Mouse (Mus musculus) midbrain, embryonic 14.5 days (tissue): ENCODE results near the gene Pogz. TPM values are rescaled to one million over a fixed set of nuclear protein-coding genes. Genes with fewer than 3 reads are reported as not detected.

Experiments
- ATAC-seq: fragments of 200-750 bp; cut with Nextera tagmentation; 2 replicates; pipeline ENCODE4 v1.8.0; 2017; ENCODE audit warnings: moderate number of reproducible peaks, moderate library complexity; ENCODE audit not compliant: low FRiP score, low TSS enrichment
- DNase-seq: peaks from one replicate; pipeline ENCODE4 v3.0.0-alpha.2; 2015
- H3K27ac ChIP-seq: fragments of 300-500 bp; sonication (generic); replicated peaks from 2 replicates; pipeline ENCODE4 v1.5.1; 2014; ENCODE audit warnings: mild to moderate bottlenecking, low read depth, low read length, moderate library complexity
- H3K27me3 ChIP-seq: fragments of 300-500 bp; sonication (generic); 2 replicates; pipeline ENCODE4 v1.6.1; 2014; ENCODE audit warnings: low read length, control low read depth, mixed read lengths; ENCODE audit not compliant: control insufficient read depth, insufficient read depth
- H3K36me3 ChIP-seq: fragments of 300-500 bp; sonication (generic); 2 replicates; pipeline ENCODE4 v1.6.1; 2014; ENCODE audit warnings: low read length, control low read depth; ENCODE audit not compliant: control insufficient read depth, insufficient read depth
- H3K4me1 ChIP-seq: fragments of 300-500 bp; sonication (generic); 2 replicates; pipeline ENCODE4 v1.6.1; 2014; ENCODE audit warnings: mild to moderate bottlenecking, antibody characterized with exemption, low read length, control low read depth; ENCODE audit not compliant: control insufficient read depth, insufficient read depth
- H3K4me2 ChIP-seq: fragments of 300-500 bp; sonication (generic); 2 replicates; pipeline ENCODE4 v1.6.1; 2014; ENCODE audit warnings: mild to moderate bottlenecking, low read length, moderate library complexity
- H3K4me3 ChIP-seq: fragments of 300-500 bp; sonication (generic); replicated peaks from 2 replicates; pipeline ENCODE4 v1.5.1; 2014; ENCODE audit warnings: low read depth, low read length
- H3K9ac ChIP-seq: fragments of 300-500 bp; sonication (generic); replicated peaks from 2 replicates; pipeline ENCODE4 v1.6.1; 2014; ENCODE audit warnings: mild to moderate bottlenecking, low read length, moderate library complexity
- H3K9me3 ChIP-seq: fragments of 300-500 bp; sonication (generic); 2 replicates; pipeline ENCODE4 v1.6.1; 2016; ENCODE audit warnings: low read length, control low read depth, mixed read lengths; ENCODE audit not compliant: control insufficient read depth
- WGBS: fragments of 180-500 bp; shearing (Covaris S2); extraction: QIAGEN DNeasy Blood & Tissue Kit; methylation state at CpG from one replicate; pipeline ENCODE4 v1.1.7; 2014; 5-methylcytosine and 5-hydroxymethylcytosine counted together
- polyA plus RNA-seq: library from polyadenylated mRNA; unstranded; fragments of >200 nt; fragmentation: Nextera tagmentation; extraction: Ambion mirVana; gene quantifications from 2 replicates; pipeline ENCODE4 v1.2.1, GENCODE M21; 2014

Pogz gene
- polyA plus RNA-seq, 1 experiment from 2014 or later, result 28.7 TPM

DNA sequence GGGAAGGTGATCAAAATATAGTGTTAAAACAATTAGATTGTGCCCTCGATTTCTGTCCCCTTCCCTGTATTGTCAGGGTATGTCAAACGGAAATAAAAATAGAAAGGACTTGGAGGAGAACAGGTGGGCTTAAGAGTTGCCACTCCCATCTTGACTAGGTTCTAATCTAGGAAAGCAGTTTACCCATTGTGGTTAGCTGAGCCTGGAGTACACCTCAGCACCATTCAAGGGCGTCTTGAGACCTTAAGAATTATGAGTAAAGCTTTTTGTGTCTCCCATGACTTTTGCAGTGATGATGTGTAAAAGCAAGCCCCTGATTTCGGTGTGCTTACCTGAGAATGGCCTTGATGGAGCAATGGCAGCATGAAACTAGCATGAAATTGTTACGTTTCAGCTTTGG lies 1.7 kb downstream of the Pogz start:
- H3K4me1 ChIP-seq, result peaks cover 13% of the 10 kb centered on the region
- H3K9me3 ChIP-seq, result no peaks in the 10 kb centered on the region
- H3K4me2 ChIP-seq, result peak overlapping the region; percentile 66
- H3K27ac ChIP-seq, result peak overlapping the region; percentile 100
- ATAC-seq (no peak), DNase-seq (peak; percentile 4)
- no peaks in the 10 kb centered on the region for H3K27me3 ChIP-seq
- 72% methylated on average over 5 of the region's 5 CpGs for WGBS
- H3K36me3 ChIP-seq, result no peaks in the 10 kb centered on the region
- peak overlapping the region; percentile 61 for H3K4me3 ChIP-seq
- H3K9ac ChIP-seq, result peak overlapping the region; percentile 97

DNA sequence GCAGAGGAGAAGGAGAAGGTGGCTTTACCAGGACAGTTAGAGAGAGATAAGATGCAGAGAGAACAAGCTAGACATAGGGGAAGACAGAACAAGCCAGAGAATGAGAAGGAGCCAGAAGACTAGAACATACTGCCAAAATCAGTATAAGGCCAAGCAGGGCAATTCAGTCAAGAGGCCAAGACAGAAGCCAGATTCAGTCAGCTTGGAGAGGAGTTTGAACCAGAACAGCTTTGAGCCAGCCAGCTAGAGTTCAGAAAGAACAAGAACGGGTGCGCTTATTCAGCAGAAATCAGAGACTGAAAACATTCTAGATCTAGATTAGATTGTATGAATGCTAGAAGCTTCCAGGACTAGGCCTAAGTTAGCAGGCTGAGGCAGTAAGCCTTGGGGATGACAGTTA lies 10.0 kb downstream of the Pogz start:
- DNase-seq, result no peak
- H3K27ac ChIP-seq, result no peak overlapping the region
- no peak overlapping the region for H3K9ac ChIP-seq
- H3K4me1 ChIP-seq, result no peaks in the 10 kb centered on the region
- H3K4me3 ChIP-seq, result no peak overlapping the region
- no peaks in the 10 kb centered on the region for H3K27me3 ChIP-seq
- no peak overlapping the region for H3K4me2 ChIP-seq
- WGBS, result 96% methylated on average over 2 of the region's 2 CpGs
- ATAC-seq, result no peak
- no peaks in the 10 kb centered on the region for H3K9me3 ChIP-seq
- H3K36me3 ChIP-seq, result no peaks in the 10 kb centered on the region

DNA sequence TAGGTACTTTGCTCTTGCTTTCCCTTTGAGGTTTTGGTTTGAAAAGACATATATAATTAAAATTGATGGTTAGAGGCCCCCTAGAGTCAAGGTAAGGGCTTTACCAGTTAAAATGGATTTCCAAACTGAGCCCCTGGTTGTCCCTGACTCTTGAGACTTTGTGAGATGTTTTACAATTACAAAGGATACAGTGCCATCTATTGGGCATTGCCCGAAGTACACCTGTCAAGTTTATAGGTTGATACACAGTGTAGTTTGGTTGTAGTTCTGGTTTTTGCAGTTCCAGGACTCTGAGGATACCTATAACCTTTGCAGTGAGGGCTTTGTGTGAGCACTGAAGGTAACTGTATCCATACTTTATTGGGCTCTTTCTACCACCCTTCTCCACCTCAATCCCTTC lies 12.0 kb downstream of the Pogz start:
- no peak overlapping the region for H3K4me2 ChIP-seq
- H3K4me1 ChIP-seq, result no peaks in the 10 kb centered on the region
- no peak overlapping the region for H3K27ac ChIP-seq
- WGBS, result 31% methylated on average over 1 of the region's 1 CpGs
- H3K9ac ChIP-seq, result no peak overlapping the region
- no peaks in the 10 kb centered on the region for H3K9me3 ChIP-seq
- peak; percentile 87 for DNase-seq
- H3K27me3 ChIP-seq, result no peaks in the 10 kb centered on the region
- no peak overlapping the region for H3K4me3 ChIP-seq
- H3K36me3 ChIP-seq, result peaks cover 5% of the 10 kb centered on the region
- no peak; the same call in 1 of the 2 replicates for ATAC-seq

DNA sequence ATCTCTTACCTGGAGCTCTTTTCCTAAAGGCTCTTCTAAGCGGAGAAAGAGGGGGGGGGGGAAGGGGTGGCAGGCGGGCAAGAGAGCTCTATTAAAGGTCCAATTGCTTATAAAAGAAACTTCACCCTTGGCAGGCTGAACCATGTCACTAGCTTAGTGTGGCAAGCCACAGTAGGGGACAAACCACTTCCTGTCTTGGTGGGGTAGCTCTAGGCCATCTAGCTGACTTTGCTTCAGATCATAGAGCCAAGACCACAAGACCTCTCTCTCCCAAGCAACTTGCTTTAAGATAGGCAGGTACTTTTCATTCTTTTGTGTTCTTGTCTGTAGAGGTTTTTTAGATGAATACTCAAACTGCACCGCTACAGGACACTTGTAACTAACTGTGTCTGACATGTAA lies 14.4 kb downstream of the Pogz start:
- ATAC-seq, result no peak
- H3K36me3 ChIP-seq, result peaks cover 28% of the 10 kb centered on the region
- WGBS, result 75% methylated on average over 3 of the region's 3 CpGs
- H3K27me3 ChIP-seq, result no peaks in the 10 kb centered on the region
- no peak overlapping the region for H3K4me2 ChIP-seq
- no peak overlapping the region for H3K27ac ChIP-seq
- H3K4me1 ChIP-seq, result no peaks in the 10 kb centered on the region
- DNase-seq, result no peak
- H3K4me3 ChIP-seq, result no peak overlapping the region
- no peak overlapping the region for H3K9ac ChIP-seq
- no peaks in the 10 kb centered on the region for H3K9me3 ChIP-seq

DNA sequence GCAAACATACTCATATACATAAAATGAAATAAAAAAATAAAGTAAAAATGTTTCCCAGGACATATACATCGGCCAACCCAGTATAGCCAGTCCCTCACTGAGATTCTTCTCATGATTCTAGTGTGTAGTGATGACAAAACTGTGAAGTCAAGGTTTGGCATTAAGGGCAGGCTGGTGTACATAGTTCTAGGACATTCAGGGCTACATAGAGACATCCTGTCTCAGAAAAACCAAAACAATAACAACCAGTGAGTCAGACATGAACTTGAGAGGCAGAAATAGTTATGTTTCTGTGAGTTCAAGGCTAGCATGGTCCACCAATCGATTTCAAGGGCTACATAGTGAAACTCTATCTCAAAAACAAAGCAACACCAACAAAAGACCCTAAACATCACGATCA lies 14.8 kb downstream of the Pogz start:
- peaks cover 32% of the 10 kb centered on the region for H3K36me3 ChIP-seq
- H3K27ac ChIP-seq, result no peak overlapping the region
- no peak overlapping the region for H3K9ac ChIP-seq
- ATAC-seq (no peak), DNase-seq (no peak)
- H3K27me3 ChIP-seq, result no peaks in the 10 kb centered on the region
- no peak overlapping the region for H3K4me3 ChIP-seq
- H3K4me2 ChIP-seq, result no peak overlapping the region
- H3K9me3 ChIP-seq, result no peaks in the 10 kb centered on the region
- 93% methylated on average over 3 of the region's 3 CpGs for whole genome bisulfite sequencing
- no peaks in the 10 kb centered on the region for H3K4me1 ChIP-seq

DNA sequence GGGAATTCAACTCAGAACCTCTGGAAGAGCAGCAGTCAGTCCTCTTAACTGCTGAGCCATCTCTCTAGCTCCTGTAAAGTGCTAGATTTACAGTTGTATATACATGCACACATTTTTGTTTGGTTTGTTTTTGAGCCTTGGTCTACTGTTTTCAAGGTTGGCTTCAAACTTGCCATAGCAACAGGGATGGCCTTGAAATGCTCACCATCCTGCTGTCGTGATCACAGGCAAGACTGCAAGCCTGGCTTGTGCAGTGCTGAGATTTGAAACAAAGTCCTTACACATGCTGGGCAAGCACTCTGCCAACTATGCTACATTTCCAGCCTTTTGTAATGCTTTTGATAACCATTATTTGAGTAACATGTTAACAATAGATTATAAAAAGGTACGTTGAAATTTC lies 22.1 kb downstream of the Pogz start:
- Histone ChIP-seq H3K9me3 (no peaks in the 10 kb centered on the region), H3K9ac (no peak overlapping the region), H3K36me3 (peaks cover 78% of the 10 kb centered on the region), H3K27me3 (no peaks in the 10 kb centered on the region), H3K27ac (no peak overlapping the region), H3K4me2 (no peak overlapping the region), H3K4me3 (no peak overlapping the region), H3K4me1 (no peaks in the 10 kb centered on the region)
- no peak for ATAC-seq
- DNase-seq, result no peak
- 85% methylated on average over 2 of the region's 2 CpGs for WGBS

DNA sequence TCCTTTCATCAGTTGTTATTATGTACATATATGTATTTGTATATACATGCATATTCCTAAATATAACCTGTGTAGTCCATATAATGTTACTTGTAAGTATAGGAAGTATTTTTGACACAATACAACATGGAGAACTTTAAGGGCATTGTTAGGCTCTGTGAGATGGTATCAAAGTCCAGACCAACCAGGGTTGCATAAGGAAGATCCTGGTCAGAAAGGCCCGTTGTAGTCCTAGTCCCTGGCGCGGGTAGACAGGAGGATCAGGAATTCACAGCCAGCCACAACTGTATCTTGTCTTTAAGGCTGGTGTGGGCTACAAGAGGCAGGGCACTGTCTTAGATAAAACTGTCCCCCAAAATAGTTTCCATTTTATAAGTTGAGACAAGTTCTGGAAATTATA lies 31.6 kb downstream of the Pogz start:
- H3K36me3 ChIP-seq, result peaks cover 78% of the 10 kb centered on the region
- ATAC-seq, result no peak
- no peak for DNase-seq
- no peaks in the 10 kb centered on the region for H3K27me3 ChIP-seq
- no peak overlapping the region for H3K9ac ChIP-seq
- H3K9me3 ChIP-seq, result no peaks in the 10 kb centered on the region
- no peaks in the 10 kb centered on the region for H3K4me1 ChIP-seq
- H3K27ac ChIP-seq, result no peak overlapping the region
- H3K4me2 ChIP-seq, result no peak overlapping the region
- WGBS, result 95% methylated on average over 3 of the region's 3 CpGs
- no peak overlapping the region for H3K4me3 ChIP-seq

DNA sequence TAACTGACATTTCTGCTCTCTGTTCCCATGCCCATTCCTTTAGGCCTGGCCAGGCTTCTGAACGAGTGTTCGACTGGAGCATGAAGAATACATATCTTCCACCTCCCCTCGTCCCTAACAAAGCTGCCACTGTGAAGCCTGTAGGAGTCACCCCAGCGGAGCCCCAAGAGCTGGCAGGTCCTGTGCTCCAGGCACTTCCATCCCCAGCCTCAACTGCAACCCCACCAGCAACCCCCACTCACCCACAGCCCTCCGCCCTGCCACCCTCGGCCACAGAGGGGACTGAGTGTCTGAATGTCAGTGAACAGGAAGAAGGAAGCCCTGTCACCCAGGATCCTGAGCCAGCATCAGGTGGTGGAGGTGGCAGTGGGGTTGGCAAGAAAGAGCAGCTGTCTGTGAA lies 41.3 kb downstream of the Pogz start:
- no peak overlapping the region for H3K4me2 ChIP-seq
- no peaks in the 10 kb centered on the region for H3K4me1 ChIP-seq
- peaks cover 100% of the 10 kb centered on the region for H3K36me3 ChIP-seq
- H3K27ac ChIP-seq, result no peak overlapping the region
- no peak for ATAC-seq
- H3K4me3 ChIP-seq, result no peak overlapping the region
- H3K27me3 ChIP-seq, result no peaks in the 10 kb centered on the region
- no peak overlapping the region for H3K9ac ChIP-seq
- H3K9me3 ChIP-seq, result no peaks in the 10 kb centered on the region
- 94% methylated on average over 6 of the region's 6 CpGs for WGBS
- DNase-seq, result no peak

DNA sequence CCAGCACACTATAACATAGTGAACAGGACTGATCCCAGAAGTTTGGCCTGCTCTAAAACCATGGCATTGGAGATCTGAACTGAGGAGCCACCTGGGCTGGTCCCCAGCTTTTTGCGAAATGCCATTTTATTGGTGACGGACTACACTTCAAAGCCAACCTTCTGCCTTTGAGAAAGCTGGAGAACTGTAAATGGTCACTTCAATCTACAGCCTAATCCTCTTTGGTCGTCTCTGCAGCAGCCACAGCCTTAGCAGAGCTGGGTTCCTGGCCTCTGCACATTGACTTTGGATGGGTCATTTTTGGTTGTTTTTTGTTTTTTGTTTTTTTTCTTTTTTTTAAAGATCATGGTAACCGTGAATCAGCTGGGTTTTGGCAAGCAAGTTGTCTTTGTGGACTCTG lies 44.5 kb downstream of the Pogz start:
- H3K27me3 ChIP-seq, result no peaks in the 10 kb centered on the region
- 76% methylated on average over 4 of the region's 4 CpGs for WGBS
- no peak overlapping the region for H3K27ac ChIP-seq
- H3K36me3 ChIP-seq, result peaks cover 88% of the 10 kb centered on the region
- no peak overlapping the region for H3K9ac ChIP-seq
- H3K4me1 ChIP-seq, result peaks cover 8% of the 10 kb centered on the region
- H3K4me3 ChIP-seq, result no peak overlapping the region
- no peaks in the 10 kb centered on the region for H3K9me3 ChIP-seq
- no peak overlapping the region for H3K4me2 ChIP-seq
- no peak for DNase-seq
- ATAC-seq, result no peak
